Mouse (Mus musculus) neural tube, postnatal 0 days (tissue): Measurements from ENCODE around the gene Nrk. TPM values are rescaled to one million over a fixed set of nuclear protein-coding genes. Genes with fewer than 3 reads are reported as not detected.

Experiments used
- polyA plus RNA-seq: library from polyadenylated mRNA; unstranded; fragments of >200 nt; fragmentation: Nextera tagmentation; extraction: Ambion mirVana; gene quantifications from 2 replicates; pipeline ENCODE4 v1.2.1, GENCODE M21; 2015

Nrk gene
- polyA plus RNA-seq, result 1.2 and 2.9 TPM in 2 replicates

GRCm38 (mm10) chrX:138914041-138914776 is at the start of gene Nrk:
Gene Nrk (plus strand): TSS chrX:138914430.

Other genes starting within 250 kb of the Nrk start
- gene Serpina7, start 170.8 kb downstream of the Nrk start, polyA plus RNA-seq, result not detected in 2 replicates
- gene 4930513O06Rik, start 171.8 kb downstream of the Nrk start, polyA plus RNA-seq, result not detected in 2 replicates